Mouse (Mus musculus) spleen, adult 2 months (tissue): Measurements from ENCODE around the gene Fiz1. TPM values are rescaled to one million over a fixed set of nuclear protein-coding genes. Genes with fewer than 3 reads are reported as not detected.
A peak's percentile ranks its signal among the peaks of the same experiment; 100 is the strongest.

Experiments used
- DNase-seq, 2 experiments: peaks; one replicate each; pipeline versions ENCODE4 v3.0.0 to v3.0.0-alpha.2; 2012 to 2021; ENCODE audit warnings: low spot score in 2 of 2, low read depth in 1 of 2
- H3K27ac ChIP-seq: fragments of 200-500 bp; 2 replicates; pipeline ENCODE4 v1.5.1; 2012; ENCODE audit warnings: low read length, inconsistent platforms; ENCODE audit not compliant: insufficient read depth
- H3K27me3 ChIP-seq: fragments of 200-500 bp; 2 replicates; pipeline ENCODE4 v1.6.1; 2012; ENCODE audit warnings: mild to moderate bottlenecking, moderate library complexity, low read length, inconsistent platforms; ENCODE audit not compliant: control insufficient read depth, insufficient read depth
- H3K36me3 ChIP-seq: fragments of 200-500 bp; 2 replicates; pipeline ENCODE4 v1.6.1; 2012; ENCODE audit warnings: mild to moderate bottlenecking, low read length, inconsistent platforms; ENCODE audit not compliant: control insufficient read depth, insufficient read depth
- H3K4me1 ChIP-seq: fragments of 200-500 bp; 2 replicates; pipeline ENCODE4 v1.6.1; 2011; ENCODE audit warnings: inconsistent platforms; ENCODE audit not compliant: control insufficient read depth, insufficient read depth, insufficient read length
- H3K4me3 ChIP-seq: fragments of 200-500 bp; 2 replicates; pipeline ENCODE4 v1.5.1; 2011; ENCODE audit warnings: mild to moderate bottlenecking, inconsistent platforms; ENCODE audit not compliant: insufficient read depth, insufficient read length; ENCODE audit errors: extremely low read depth
- CTCF ChIP-seq: fragments of 200-500 bp; IDR thresholded peaks from 2 replicates; pipeline ENCODE4 v1.5.1; 2011; ENCODE audit warnings: mild to moderate bottlenecking, inconsistent platforms; ENCODE audit not compliant: insufficient read depth, insufficient read length, insufficient replicate concordance; ENCODE audit errors: extremely low read depth
- POLR2A ChIP-seq: fragments of 200-500 bp; IDR thresholded peaks from 2 replicates; pipeline ENCODE4 v1.6.1; 2011; ENCODE audit warnings: low read depth, low read length, inconsistent platforms
- WGBS: fragments of 180-500 bp; shearing (Covaris S2); methylation state at CpG from one replicate; pipeline ENCODE4 v1.1.7; 2018; 5-methylcytosine and 5-hydroxymethylcytosine counted together
- polyA plus RNA-seq: library from polyadenylated mRNA; depleted of rRNA; stranded (reverse); fragments of >200 nt; gene quantifications from 2 replicates; pipeline ENCODE4 v1.2.3, GENCODE M21; 2012

Fiz1 gene
- polyA plus RNA-seq, 1 experiment: 26.8 TPM

- peaks cover 24% of the 10 kb centered on the region for H3K27me3 ChIP-seq
- H3K36me3 ChIP-seq: no peaks in the 10 kb centered on the region
- no peak overlapping the region for H3K4me3 ChIP-seq
- 8% methylated on average over 12 of the region's 12 CpGs for WGBS
- H3K4me1 ChIP-seq: peaks cover 16% of the 10 kb centered on the region
- DNase-seq: no peak
- TF ChIP-seq CTCF (no peak), POLR2A (no peak)
- no peak overlapping the region for H3K27ac ChIP-seq
Measured at GRCm38 (mm10) chr7:5052438-5052837, 37.9 kb upstream of the Fiz1 start.

GRCm38 (mm10) chr7:5051193-5052192, 37.0 kb upstream of the Fiz1 start, which contains the start of gene Zfp580:
Gene Zfp580, plus strand, starts transcription at chr7:5051538.
- Histone ChIP-seq H3K27ac (peak within 1 kb of the TSS; percentile 1; the same call in 1 of the 2 replicates), H3K27me3 (peaks cover 19% of the 10 kb centered on the region), H3K36me3 (no peaks in the 10 kb centered on the region), H3K4me1 (peaks cover 11% of the 10 kb centered on the region), H3K4me3 (peak within 1 kb of the TSS; percentile 65)
- WGBS: 2% methylated on average over 65 of the region's 65 CpGs
- TF ChIP-seq CTCF: no peak
- no peak for TF ChIP-seq POLR2A
- peak in 1 of 2 experiments; percentile 48 for DNase-seq

GRCm38 (mm10) chr7:5047313-5047712, 32.8 kb upstream of the Fiz1 start:
- Histone ChIP-seq H3K27me3 (peaks cover 6% of the 10 kb centered on the region), H3K27ac (no peak overlapping the region), H3K4me3 (no peak overlapping the region), H3K4me1 (peaks cover 2% of the 10 kb centered on the region), H3K36me3 (no peaks in the 10 kb centered on the region)
- WGBS: 20% methylated on average over 2 of the region's 2 CpGs
- DNase-seq: peak in 1 of 2 experiments; percentile 39
- TF ChIP-seq POLR2A (no peak), CTCF (no peak)

- Histone ChIP-seq H3K4me3 (no peak overlapping the region), H3K27ac (no peak overlapping the region), H3K27me3 (no peaks in the 10 kb centered on the region), H3K36me3 (no peaks in the 10 kb centered on the region), H3K4me1 (no peaks in the 10 kb centered on the region)
- TF ChIP-seq CTCF (no peak), POLR2A (no peak)
- WGBS: 45% methylated on average over 2 of the region's 2 CpGs
- no peak for DNase-seq
Measured at GRCm38 (mm10) chr7:5046112-5046511, 31.6 kb upstream of the Fiz1 start.

GRCm38 (mm10) chr7:5044981-5045380, 30.5 kb upstream of the Fiz1 start:
- WGBS: 60% methylated on average over 2 of the region's 2 CpGs
- H3K27me3 ChIP-seq: no peaks in the 10 kb centered on the region
- H3K27ac ChIP-seq: no peak overlapping the region
- H3K4me1 ChIP-seq: no peaks in the 10 kb centered on the region
- no peak for TF ChIP-seq CTCF
- TF ChIP-seq POLR2A: no peak
- H3K4me3 ChIP-seq: no peak overlapping the region
- no peaks in the 10 kb centered on the region for H3K36me3 ChIP-seq
- no peak for DNase-seq

GRCm38 (mm10) chr7:5038940-5039339, 24.4 kb upstream of the Fiz1 start:
- TF ChIP-seq POLR2A: no peak
- 27% methylated on average over 5 of the region's 5 CpGs for WGBS
- Histone ChIP-seq H3K27ac (no peak overlapping the region), H3K4me3 (no peak overlapping the region), H3K27me3 (no peaks in the 10 kb centered on the region), H3K36me3 (no peaks in the 10 kb centered on the region), H3K4me1 (no peaks in the 10 kb centered on the region; the same call in 1 of the 2 replicates)
- no peak for DNase-seq
